In the genomic region with DNA sequence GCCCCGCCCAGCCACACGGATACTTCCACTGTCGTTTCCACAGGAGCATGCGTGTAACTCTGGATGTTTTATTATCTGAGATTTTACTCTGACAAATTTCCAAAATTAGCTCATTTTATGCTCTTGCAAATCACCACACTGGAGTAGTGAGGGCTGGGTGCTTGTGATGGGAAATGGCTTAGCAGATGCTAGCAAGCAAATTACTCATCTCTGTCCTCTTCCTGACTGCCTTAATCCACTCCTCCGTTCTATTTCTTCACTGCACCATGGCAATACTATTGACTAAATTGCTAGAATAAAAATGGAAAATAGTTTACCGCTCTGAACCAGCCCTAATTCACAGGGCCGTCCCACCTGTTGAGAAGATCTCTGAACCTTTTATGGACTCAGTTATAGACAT, we compare ENCODE assay signal across 13 mouse cellular contexts.
"Had no signal": no experiment of that assay in that cellular context is flagged by ENCODE, and none has a peak within 500 bp of the region (broad histone marks: within the 10 kb centered on the region; RNA-seq: fewer than 3 reads in every experiment).

No protein-coding gene starts in this region.

- H3K36me3 ChIP-seq: limb, embryonic 10.5 days; liver, embryonic 15.5 days; midbrain, embryonic 13.5 days had no signal

- DNase-seq: kidney, adult 11 months; kidney, adult 9 months; kidney, postnatal 36 days; lung, adult 2 months; lung, postnatal 36 days; thymus, postnatal 4 days had no signal

- H3K9me3 ChIP-seq: limb, embryonic 10.5 days; liver, embryonic 15.5 days; midbrain, embryonic 13.5 days had no signal

- H3K27ac ChIP-seq: kidney, postnatal 0 days; limb, embryonic 10.5 days; liver, embryonic 15.5 days; midbrain, embryonic 13.5 days; stomach, postnatal 0 days had no signal

- H3K9ac ChIP-seq: liver, embryonic 15.5 days; midbrain, embryonic 13.5 days had no signal

- H3K4me2 ChIP-seq: liver, embryonic 11.5 days; liver, embryonic 15.5 days; midbrain, embryonic 13.5 days had no signal

- ATAC-seq: lung, postnatal 0 days; midbrain, embryonic 13.5 days had no signal

- H3K4me1 ChIP-seq: limb, embryonic 10.5 days; liver, embryonic 15.5 days; midbrain, embryonic 13.5 days had no signal

- H3K27me3 ChIP-seq: liver, embryonic 15.5 days; midbrain, embryonic 13.5 days had no signal

- H3K4me3 ChIP-seq: limb, embryonic 10.5 days; liver, embryonic 15.5 days; midbrain, embryonic 13.5 days had no signal
